Mouse (Mus musculus): ENCODE data around the gene 3110070M22Rik. TPM values are rescaled to one million over a fixed set of nuclear protein-coding genes. Genes with fewer than 3 reads are reported as not detected.

Gene 3110070M22Rik
- total and polyA plus RNA-seq, 3 experiments = 1.5 to 1.7 (median 1.6) TPM

GRCm38 (mm10) chr13:119442244-119442643 lies 45.9 kb downstream of the 3110070M22Rik start:
- DNase-seq (ENCODE audit: extremely low read depth) = no peak
- Histone ChIP-seq H3K4me1 (ENCODE audit: control insufficient read depth in 1 of 2, insufficient read depth in 2 of 2) (peaks cover 0 to 13% of the 10 kb centered on the region in 2 experiments; a peak in 3 of 4 replicates), H3K27ac (ENCODE audit: insufficient read depth, low read depth) (no peak overlapping the region), H3K9ac (ENCODE audit: insufficient read depth, low read depth) (no peak overlapping the region), H3K79me2 (replicated peaks; ENCODE audit: control insufficient read depth, extremely low read depth, insufficient read depth, poor library complexity, severe bottlenecking) (peaks cover 2% of the 10 kb centered on the region; the same call in 1 of the 2 replicates), H3K9me3 (replicated peaks; ENCODE audit: low read length) (no peaks in the 10 kb centered on the region), H3K27me3 (replicated peaks) (no peaks in the 10 kb centered on the region), H3K36me3 (replicated peaks in 1 of 2; ENCODE audit: control insufficient read depth in 1 of 2, insufficient read depth in 1 of 2, low read length in 1 of 2) (peaks cover 33 to 72% of the 10 kb centered on the region in 2 experiments), H3K4me2 (ENCODE audit: insufficient read depth, low read depth, poor library complexity, severe bottlenecking) (no peak overlapping the region), H3K4me3 (replicated peaks in 1 of 3; ENCODE audit: low read depth in 2 of 3, low read length in 2 of 3, poor library complexity in 1 of 3) (no peak overlapping the region)
- TF ChIP-seq ZNF384 (IDR thresholded peaks at IDR 0.05; ENCODE audit: low read depth, low read length) = no peak
- TF ChIP-seq ELF1 (IDR thresholded peaks at IDR 0.05; ENCODE audit: low read depth, low read length) = no peak
- TF ChIP-seq POLR2AphosphoS2 (IDR thresholded peaks at IDR 0.05; ENCODE audit: low read depth, low read length) = no peak
- TF ChIP-seq PAX5 (IDR thresholded peaks at IDR 0.05; ENCODE audit: low read length) = no peak
- no peak for TF ChIP-seq HCFC1 (IDR thresholded peaks at IDR 0.05; ENCODE audit: low read depth, low read length)
- TF ChIP-seq RAD21 (IDR thresholded peaks at IDR 0.05; ENCODE audit: low read depth, low read length) = no peak
- no peak for TF ChIP-seq RCOR1 (conservative IDR thresholded peaks at IDR 0.05; ENCODE audit: low read depth, low read length)
- no peak for TF ChIP-seq IRF4 (IDR thresholded peaks at IDR 0.05; ENCODE audit: low read depth, low read length)
- TF ChIP-seq ZC3H11A (IDR thresholded peaks at IDR 0.05; ENCODE audit: low read depth, low read length) = no peak
- no peak for TF ChIP-seq POLR2A (IDR thresholded peaks at IDR 0.05; ENCODE audit: low read depth, low read length)
- no peak for TF ChIP-seq JUND (conservative IDR thresholded peaks at IDR 0.05; ENCODE audit: low read depth, low read length)
- TF ChIP-seq MAZ (IDR thresholded peaks at IDR 0.05; ENCODE audit: low read depth, low read length) = no peak
- in situ Hi-C loops (cut with MboI; ENCODE audit: low pct_ligation_motif_present, low pct_unique_long_range_greater_than_20kb, low sequenced_read_pairs) (no loop called here), dilution Hi-C loops (cut with MboI; ENCODE audit: extremely low pct_ligation_motif_present, extremely low pct_unique_long_range_greater_than_20kb, low sequenced_read_pairs) (no loop called here)

Other genes starting within 250 kb of the 3110070M22Rik start
- gene Paip1, start 59.8 kb downstream of the 3110070M22Rik start, total RNA-seq (2012; rRNA removed) = 25.7 and 29.2 TPM in 2 replicates
- gene Paip1, start 59.8 kb downstream of the 3110070M22Rik start, total RNA-seq (2014; rRNA removed) = 53.2 and 55.7 TPM in 2 replicates
- 37.5 and 44.7 TPM in 2 replicates for gene Paip1, start 59.8 kb downstream of the 3110070M22Rik start, polyA plus RNA-seq (2012; ENCODE audit: insufficient read length, low read depth)
- gene 4833420G17Rik, start 25.6 kb downstream of the 3110070M22Rik start, total RNA-seq (2012; rRNA removed) = 24.8 and 26.0 TPM in 2 replicates
- 35.9 and 41.1 TPM in 2 replicates for gene 4833420G17Rik, start 25.6 kb downstream of the 3110070M22Rik start, total RNA-seq (2014; rRNA removed)
- 35.1 and 39.1 TPM in 2 replicates for gene 4833420G17Rik, start 25.6 kb downstream of the 3110070M22Rik start, polyA plus RNA-seq (2012; ENCODE audit: insufficient read length, low read depth)
- 9.2 and 10.9 TPM in 2 replicates for gene Tmem267, start 344 bp downstream of the 3110070M22Rik start, total RNA-seq (2012; rRNA removed)
- 26.0 and 28.9 TPM in 2 replicates for gene Tmem267, start 344 bp downstream of the 3110070M22Rik start, total RNA-seq (2014; rRNA removed)
- gene Tmem267, start 344 bp downstream of the 3110070M22Rik start, polyA plus RNA-seq (2012; ENCODE audit: insufficient read length, low read depth) = 26.8 and 31.3 TPM in 2 replicates
- 0.04 TPM in 2 replicates for gene Ccl28, start 135.4 kb upstream of the 3110070M22Rik start, total RNA-seq (2012; rRNA removed)
- 0.22 and 0.27 TPM in 2 replicates for gene Ccl28, start 135.4 kb upstream of the 3110070M22Rik start, total RNA-seq (2014; rRNA removed)
- gene Ccl28, start 135.4 kb upstream of the 3110070M22Rik start, polyA plus RNA-seq (2012; ENCODE audit: insufficient read length, low read depth) = 0.10 and 0.11 TPM in 2 replicates
- 57.6 and 61.2 TPM in 2 replicates for gene Hmgcs1, start 202.0 kb upstream of the 3110070M22Rik start, total RNA-seq (2012; rRNA removed)
- 175 and 225 TPM in 2 replicates for gene Hmgcs1, start 202.0 kb upstream of the 3110070M22Rik start, total RNA-seq (2014; rRNA removed)
- gene Hmgcs1, start 202.0 kb upstream of the 3110070M22Rik start, polyA plus RNA-seq (2012; ENCODE audit: insufficient read length, low read depth) = 105 and 119 TPM in 2 replicates

Data from CH12.LX (cell line).